Mouse (Mus musculus) MEL-GATA-1-ER (cell line): ENCODE results near the gene Cobl.

Experiments used
- DNase-seq: peaks from one replicate; pipeline ENCODE4 v3.0.0-alpha.2; 2012; ENCODE audit warnings: low read depth; ENCODE audit errors: extremely low read depth

Gene Cobl

GRCm38 (mm10) chr11:12445222-12445621, 19.5 kb downstream of the Cobl start:
- DNase-seq = no peak

DNA sequence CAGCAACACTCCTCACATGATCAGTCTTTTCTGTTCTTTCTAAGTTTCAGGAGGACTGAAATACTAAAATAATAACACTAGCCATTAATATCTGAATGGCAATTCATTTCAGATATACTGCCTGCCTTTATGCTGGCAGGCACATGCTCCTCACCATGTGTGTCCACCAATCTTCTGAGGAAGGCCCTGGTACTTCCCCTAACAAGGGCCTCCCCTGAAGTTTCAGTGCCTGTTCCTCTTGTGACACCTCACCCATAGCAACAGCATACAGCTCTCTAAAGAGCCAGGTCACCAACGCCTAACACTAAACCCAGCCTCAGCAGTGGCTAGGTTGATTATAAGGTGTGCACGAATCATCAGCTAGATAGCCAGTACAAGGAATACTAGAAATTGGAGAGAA, 20.5 kb downstream of the Cobl start:
- DNase-seq = no peak

GRCm38 (mm10) chr11:12443614-12444013, 21.1 kb downstream of the Cobl start:
- no peak for DNase-seq

DNA sequence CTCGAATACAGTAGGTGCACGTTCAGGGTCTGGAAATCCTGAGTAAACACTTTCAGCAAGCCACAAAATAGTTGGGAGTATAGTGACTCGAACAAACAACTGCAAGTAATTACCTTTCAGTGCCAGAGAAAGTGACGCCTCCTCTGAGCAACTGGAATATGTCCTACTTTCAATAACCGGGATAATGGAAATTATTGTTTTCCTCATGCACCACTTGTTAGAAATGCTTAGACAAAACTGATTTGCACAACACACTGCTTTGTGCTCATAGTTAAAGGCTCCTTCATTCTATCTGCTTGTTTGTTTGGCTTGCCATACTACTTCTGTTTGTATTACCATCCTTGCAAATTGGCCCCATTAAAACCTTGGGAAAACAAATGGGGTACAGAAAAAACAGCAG, 21.6 kb downstream of the Cobl start:
- no peak for DNase-seq

- no peak for DNase-seq
Measured at GRCm38 (mm10) chr11:12442283-12442682, 22.5 kb downstream of the Cobl start.

DNA sequence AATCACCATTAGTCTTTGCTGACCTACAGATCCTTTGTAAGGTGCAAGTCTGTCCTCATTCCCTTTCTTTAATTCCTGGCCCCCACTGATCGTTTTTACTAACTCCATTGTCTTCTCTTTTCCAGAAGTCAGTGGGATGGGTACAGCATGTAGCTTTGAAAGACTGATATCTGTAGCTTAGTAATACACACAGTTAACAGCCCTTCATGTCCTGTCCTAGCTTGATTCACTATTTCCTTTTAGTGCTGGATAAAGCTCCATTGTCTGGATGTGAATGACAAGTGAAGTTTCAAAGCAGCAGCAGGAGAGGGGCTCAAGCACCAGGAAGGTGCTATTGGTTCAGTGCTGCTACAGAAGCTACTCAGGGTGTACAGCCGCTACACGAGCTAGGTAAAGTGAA, 28.9 kb downstream of the Cobl start:
- no peak for DNase-seq

GRCm38 (mm10) chr11:12435018-12435417, 29.7 kb downstream of the Cobl start:
- DNase-seq = no peak

DNA sequence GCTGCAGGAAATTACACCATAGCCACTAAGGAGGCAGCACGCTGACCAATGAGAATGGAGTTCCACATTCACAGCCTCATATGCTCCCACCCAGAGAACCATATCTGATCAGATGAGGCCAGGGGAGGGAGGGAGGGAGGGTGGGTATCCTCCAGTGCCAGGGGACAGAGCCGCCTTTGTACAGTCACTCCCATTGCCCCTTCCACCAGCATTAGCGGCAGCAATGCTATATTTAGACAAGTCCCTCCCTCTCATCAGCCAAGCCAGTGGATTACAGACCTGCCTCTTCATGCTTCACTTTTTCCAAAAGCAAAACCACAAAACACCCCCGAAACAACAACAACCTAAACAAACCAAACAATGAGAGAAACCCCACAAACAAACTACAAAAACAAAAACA, 30.2 kb downstream of the Cobl start:
- no peak for DNase-seq

DNA sequence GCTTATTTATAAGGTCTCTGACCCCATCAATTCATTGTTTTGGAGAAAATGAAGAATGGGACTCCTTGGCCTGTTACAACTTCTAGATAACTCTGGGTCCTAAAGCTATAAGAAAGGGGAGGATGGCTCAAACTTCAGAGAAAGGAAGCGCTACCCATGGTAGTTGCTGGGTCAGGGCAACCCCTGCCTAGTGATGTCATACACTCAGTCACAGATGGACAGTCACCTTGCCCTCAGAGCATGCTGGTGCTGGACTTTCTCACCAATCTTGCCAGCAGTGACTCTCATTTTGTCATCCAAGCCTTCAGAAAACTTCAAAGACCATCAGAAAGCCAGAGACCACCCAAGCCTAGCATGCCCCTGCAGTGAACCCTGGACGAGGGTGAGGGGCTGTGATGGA, 32.8 kb downstream of the Cobl start:
- DNase-seq = no peak

GRCm38 (mm10) chr11:12430231-12431041, 34.3 kb downstream of the Cobl start:
- no peak for DNase-seq

DNA sequence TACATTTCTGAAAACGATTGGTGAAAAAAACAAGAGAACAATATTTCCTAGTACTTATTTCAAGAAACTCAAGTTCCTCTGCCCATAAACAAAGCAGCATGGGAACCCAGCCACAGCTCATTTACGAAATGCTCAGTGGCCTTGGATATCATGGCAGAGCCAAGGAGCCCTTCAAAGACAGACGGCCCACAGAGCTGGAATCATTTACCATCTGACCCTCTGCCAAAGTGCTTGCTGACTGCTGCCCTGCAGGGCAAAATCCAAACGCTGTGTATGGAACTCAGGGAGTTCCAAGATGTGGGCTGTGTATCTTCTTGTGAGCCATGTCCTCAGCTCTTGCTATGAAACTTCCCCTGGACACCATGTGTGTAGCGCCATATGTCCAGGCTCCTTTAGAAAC, 38.0 kb downstream of the Cobl start:
- no peak for DNase-seq

- no peak for DNase-seq
Measured at GRCm38 (mm10) chr11:12424205-12424604, 40.6 kb downstream of the Cobl start.

DNA sequence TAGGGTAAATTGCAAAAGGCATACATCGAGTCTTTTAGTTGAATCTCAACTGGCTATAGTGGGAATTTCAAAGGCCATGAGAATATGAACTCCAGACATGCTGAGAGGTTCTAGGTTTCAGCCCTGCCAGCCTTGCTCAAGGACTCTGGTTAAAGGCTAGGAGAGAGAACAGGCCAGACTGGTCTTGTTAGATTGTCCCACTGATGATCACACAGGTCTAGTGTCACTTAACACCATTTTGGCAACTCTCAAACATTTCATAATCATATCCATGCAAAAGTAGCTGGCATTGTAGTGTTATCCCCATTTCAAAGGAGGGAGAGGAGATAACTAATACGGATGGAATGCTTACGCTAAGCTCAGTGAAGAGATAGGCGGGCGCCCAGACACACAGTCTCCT, 43.6 kb downstream of the Cobl start:
- DNase-seq = no peak

- no peak for DNase-seq
Measured at GRCm38 (mm10) chr11:12420146-12420545, 44.6 kb downstream of the Cobl start.

DNA sequence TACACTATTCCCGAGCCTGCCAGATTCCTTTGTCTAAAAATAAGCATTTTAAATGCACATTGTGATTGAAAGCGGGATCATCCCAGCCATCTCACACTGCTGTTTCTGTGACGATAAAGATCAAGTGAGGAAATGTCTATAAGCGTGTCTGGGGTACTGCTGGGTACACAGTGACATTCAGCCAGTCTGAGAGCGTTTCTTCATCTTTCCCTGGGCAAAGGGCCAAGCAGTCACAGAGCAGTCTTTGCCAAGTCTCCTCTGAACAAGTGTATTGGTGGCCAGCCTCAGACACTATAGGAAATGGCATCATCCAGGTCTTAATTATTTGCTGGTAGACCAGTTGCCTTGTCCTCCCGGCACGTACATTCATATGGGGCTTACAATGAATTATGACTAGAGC, 47.9 kb downstream of the Cobl start:
- DNase-seq = no peak

DNA sequence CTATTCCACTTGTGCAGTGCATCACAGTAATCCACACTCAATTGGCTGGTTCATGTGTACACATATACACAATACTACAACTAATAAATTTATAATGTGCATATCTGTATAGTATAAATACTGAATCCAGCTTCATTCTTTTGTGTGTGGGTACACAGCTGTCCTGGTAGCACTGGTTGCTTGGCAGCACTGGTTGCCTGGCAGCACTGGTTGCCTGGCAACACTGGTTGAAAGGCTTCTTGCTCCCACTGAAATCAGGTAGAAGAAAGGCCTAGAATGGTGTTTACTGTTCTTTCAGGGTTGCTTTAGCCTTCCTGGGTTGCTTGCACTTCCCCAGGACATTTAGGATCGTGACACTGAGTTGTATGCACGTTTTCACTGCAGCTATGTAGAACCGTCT, 49.4 kb downstream of the Cobl start:
- DNase-seq = no peak

DNA sequence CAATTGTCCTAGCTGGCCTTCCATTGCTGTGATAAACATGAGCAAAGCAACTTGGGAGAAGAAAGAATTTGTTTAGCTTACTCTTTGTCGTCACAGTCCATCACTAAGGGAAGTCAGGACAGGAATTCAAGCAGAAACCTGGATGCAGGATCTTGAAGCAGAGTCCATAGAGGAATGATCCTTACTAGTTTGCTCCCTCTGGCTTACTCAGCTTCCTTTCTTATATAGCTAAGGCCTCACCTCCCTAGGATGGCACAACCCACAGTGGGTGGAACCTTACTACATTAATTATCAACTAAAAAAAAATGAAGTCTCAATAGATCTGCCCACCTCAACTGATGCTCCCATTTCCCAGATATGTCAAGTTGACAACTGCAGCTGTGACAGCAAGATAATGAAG, 52.8 kb downstream of the Cobl start:
- no peak for DNase-seq

DNA sequence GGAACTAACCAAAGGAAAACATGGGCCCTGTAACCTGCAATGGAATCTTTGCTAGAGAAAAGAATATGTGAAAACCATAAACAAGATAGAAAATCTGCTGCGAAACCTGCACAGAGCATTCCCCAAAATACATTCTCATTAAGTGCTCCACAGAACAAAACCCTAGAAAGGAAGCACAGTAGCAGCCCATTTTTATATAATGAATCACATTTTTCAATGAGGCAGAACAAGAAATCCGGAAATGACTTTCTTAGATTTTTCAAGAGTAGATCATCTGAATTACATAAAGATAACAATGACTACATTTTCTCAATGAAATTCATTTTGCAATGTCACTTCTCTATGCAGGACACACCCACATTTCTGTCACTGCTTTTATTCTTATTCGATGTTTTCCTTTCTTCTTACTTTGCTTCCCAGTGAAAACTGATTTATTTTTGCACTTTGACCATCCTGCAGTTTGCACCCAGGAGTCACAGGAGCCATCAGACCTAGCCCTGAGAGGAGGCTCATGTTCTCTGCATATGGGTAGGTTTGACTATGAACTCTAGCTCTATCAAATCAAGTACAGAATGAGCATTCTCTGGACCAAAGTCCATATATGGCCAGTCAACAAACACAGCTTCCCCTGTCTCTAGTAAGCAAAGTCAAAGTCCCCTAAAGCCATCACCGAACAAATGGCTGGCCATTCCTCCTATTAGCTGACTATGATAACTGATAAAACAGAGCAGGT, 53.5 kb downstream of the Cobl start:
- no peak for DNase-seq

DNA sequence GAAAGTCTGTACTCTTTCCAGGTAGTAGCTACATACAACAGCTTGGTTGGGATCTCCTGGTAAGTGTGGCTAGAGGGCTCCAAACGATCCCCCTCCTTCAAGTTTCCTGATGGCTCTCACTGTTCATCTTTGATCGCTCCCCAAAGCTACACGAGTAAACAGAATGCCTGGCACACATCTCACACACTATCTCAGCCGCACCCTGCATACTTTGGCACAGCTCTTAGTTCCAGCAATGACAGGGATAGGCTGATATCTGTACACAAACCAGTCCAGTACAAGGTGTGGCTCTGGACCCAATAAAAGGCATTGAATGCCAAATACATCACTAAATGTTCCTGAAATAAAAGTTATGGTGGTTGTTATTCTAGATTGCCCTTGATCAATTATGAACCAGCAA, 55.3 kb downstream of the Cobl start:
- DNase-seq = no peak

DNA sequence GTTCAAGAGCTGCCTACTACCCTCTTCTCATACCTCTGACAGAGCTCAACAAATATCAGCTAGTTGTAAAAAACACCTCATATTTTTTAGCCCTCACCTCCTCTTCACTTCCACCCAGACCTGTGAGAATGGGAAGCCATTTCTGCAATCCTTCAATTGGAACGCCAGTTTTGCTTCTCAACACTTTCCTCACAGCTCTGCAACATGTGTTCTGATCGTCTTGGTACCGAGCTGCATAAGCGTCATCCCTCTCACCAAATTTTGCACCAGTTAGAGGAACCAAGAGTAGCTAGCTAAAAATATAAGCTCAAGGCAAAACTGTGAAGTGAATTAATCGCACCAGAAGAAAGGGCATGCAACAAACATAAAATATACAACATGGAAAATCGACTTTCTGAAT, 56.9 kb downstream of the Cobl start:
- no peak for DNase-seq

DNA sequence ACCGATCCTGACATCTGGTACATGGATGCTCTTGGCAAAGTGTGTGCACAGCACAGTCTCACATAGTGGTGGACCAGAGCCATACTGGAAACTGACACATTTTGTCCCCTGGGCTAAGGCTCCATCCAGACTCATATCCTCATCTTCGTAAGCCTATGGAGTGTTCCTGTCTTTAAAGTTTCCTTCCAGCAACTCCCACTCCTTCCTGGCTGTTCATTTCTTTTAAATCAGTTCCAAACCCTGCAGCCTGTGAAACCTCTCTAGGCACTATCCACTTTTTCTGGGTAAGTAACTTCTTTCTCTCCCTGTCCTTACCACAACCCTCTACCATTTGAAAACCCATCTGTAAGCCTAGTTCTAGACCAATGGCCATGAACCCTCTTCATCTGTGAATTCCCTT, 64.9 kb downstream of the Cobl start:
- no peak for DNase-seq

- DNase-seq = no peak
Measured at GRCm38 (mm10) chr11:12396196-12396595, 68.6 kb downstream of the Cobl start.

DNA sequence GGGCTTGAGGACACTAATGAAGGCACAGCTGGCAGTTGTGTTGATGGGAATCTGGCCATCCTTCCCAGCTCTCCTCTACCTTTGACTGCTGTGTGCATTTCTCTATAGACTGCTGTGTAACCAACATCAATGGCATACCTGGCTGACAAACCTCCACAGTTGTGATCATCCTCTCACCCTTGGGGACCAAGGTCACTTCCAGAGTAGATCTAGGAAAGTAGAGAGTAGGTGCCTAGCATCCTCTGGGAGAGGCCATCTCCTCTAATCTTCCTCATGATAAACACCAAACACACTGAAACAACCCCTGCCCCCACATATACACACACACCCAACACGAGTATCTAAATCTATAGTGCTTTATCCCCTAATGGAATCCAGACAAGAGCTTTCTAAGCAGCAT, 70.1 kb downstream of the Cobl start:
- no peak for DNase-seq
